Mouse (Mus musculus) right cerebral cortex, postnatal 36 days (tissue): ENCODE data around the gene Tbr1.

Experiments
- DNase-seq, 2 experiments: peaks; one replicate each; pipeline ENCODE4 v3.0.0; 2022; ENCODE audit warnings: low spot score in 2 of 2, mixed read lengths in 1 of 2

The Tbr1 gene

DNA sequence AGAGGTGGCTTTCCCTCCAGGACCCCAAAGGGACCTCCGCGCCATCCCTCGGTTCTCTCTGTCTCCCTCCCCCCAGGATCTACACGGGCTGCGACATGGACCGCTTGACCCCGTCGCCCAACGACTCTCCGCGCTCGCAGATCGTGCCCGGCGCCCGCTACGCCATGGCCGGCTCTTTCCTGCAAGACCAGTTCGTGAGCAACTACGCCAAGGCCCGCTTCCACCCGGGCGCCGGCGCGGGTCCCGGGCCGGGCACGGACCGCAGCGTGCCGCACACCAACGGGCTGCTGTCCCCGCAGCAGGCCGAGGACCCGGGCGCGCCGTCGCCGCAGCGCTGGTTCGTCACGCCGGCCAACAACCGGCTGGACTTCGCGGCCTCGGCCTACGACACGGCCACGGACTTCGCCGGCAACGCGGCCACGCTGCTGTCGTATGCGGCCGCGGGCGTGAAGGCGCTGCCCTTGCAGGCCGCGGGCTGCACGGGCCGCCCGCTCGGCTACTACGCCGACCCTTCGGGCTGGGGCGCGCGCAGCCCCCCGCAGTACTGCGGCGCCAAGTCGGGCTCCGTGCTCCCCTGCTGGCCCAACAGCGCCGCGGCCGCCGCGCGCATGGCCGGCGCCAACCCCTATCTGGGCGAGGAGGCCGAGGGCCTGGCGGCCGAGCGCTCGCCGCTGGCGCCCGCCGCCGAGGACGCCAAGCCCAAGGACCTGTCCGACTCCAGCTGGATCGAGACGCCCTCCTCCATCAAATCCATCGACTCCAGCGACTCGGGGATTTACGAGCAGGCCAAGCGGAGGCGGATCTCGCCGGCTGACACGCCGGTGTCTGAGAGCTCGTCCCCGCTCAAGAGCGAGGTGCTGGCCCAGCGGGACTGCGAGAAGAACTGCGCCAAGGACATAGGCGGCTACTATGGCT, 9.0 kb downstream of the Tbr1 start:
- no peak for DNase-seq

DNA sequence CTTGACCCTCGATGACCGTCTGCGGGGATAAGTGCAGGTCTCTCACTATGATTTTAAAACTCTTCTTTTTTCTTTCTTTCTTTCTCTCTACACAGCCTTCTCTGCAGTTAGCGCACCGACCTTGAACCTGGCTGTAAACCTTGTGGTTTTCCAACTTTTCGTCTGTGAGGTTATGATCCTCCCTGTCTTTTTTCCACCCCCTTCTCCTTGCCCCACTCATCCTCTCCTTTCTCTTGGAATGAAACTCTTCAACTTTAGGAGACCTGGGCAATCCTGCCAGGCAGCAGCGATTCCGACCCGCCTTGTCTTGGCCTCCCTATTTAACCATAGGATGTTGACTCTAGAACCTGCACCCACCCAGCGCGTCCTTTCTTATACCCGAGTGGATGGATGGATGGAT, 9.8 kb downstream of the Tbr1 start:
- DNase-seq, result no peak

DNA sequence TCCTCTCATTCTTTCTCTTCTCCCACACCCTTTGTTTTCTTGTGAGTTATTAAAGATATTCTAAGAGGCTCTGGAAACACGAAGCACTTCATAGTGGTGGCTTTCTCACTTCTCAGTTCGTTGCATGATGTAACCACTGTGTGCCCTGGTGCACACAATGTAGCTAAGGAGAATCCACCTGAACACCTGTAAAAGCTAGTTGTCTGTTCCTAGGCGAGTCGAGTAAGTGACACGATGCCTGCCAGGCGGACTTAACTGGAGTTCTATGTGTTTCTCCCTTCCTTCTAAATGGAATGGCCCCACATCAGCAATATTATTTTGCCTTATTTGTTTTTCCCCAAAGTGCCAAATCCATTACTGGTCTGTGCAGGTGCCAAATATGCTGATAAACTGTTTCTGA, 10.4 kb downstream of the Tbr1 start:
- DNase-seq, result no peak

DNA sequence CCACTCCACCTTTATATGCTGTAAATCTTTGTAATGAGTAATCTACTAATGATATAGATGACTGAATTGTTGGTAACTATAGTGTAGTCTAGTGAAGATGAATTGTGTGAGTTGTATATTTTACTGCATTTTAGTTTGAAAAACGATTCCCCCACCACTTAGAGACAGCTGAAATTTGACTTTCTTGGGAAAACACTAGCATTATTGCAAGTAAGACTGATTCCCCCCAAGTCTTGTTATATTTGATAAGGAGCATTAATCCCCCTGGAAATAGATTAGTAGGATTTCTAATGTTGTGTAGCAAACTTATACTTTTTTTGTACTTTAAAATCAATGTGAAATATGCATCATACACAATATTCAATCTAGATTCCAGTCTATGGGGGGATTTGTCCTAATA, 10.8 kb downstream of the Tbr1 start:
- DNase-seq, result no peak

DNA sequence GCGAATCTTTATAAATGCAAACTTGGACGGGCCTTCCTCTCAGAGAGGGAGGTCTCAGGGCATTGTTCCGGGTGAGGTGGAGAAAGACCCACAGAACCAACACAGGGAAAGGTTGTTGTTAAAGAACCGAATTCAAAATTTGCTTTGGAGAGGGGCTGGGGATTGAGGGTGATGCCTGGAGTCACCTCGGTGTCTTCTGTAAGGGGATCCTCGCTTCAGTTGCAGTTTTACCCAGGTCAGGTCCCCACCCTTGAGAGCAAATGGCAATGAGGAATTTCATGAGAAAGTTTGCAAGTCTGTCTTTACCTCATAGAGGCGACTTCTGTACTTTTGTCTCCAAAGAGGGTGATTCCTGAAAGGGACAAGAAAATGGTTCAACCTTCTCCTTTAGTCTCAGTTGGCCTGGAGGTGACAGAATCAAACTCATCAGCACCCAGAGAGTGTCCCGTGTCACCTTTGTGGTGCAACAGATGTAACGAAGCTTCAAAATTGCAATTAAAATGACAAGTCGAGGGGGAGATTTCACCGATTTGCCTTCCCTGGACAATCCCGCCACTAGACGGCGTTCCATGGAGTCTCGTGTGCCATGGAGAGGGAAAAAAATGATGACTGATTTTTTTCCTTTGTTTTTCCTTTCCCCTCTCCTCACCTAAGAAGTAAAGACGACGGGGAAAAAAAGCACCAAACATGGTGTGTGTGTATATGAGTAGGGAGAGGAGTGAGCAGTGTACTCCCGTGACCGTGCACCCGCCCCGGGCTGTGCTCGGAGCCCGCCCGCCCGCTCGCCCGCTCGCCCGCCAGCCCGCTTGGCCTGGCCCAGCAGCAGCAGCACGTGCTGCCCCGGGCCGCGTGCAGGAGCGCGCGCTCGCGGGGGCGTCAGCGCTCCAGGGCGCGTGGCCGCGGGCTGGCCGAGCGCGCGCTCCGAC, 12.1 kb downstream of the Tbr1 start:
- no peak for DNase-seq

DNA sequence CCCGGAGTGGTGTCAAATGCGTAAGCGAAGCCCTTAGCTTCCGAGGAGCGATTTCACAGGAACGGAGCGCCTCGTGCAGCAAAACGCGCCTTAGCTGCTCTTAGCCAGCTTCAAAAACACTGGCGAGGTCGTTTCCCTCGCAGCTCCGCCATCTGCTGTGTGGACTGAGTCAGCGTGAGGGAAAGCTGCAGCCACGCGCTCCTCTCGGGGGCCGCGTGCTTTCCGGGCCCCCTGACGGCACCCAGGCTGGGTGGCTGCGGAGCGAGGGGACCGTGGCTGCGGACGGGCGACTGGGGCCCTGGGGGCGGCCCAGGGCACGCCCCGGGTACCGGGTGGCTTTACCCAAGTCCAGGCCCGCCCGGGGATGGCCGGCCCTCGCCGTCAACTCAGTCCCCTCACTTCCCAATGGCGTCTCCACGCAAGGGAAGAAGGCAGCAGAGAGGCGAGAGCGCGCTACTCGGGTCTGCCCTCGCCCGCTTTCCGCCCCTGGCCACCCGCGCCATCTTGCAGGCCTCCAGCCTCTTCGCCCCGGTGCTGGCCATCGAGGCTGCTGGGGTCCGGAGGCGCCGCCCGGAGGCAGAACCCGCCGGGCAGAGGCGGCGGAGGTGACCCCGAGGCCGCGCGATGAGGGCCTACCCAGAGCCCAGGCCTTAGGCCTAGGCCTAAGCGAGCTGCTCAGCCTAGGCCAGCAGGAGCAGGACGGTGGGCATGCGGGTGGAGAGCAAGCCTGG, 13.0 kb downstream of the Tbr1 start:
- DNase-seq, result no peak

DNA sequence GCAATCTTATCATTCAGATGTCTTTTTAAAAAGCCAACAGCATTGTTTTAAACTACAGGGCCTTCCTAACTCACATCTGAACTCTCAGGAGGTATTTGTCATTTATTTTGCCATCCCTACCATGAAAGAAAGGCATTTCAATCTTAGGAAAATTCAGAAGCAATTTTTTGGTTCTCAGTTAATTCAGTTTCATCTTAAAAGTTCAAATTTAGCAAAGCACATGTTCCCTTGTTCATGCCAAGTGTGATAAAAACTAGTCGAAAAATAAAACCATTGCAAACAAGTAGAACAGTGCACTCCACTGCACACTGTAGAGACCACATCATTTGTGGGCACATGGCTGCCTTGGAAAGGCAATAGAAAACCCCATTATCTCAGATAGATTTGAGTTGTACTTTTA, 15.5 kb downstream of the Tbr1 start:
- no peak for DNase-seq

DNA sequence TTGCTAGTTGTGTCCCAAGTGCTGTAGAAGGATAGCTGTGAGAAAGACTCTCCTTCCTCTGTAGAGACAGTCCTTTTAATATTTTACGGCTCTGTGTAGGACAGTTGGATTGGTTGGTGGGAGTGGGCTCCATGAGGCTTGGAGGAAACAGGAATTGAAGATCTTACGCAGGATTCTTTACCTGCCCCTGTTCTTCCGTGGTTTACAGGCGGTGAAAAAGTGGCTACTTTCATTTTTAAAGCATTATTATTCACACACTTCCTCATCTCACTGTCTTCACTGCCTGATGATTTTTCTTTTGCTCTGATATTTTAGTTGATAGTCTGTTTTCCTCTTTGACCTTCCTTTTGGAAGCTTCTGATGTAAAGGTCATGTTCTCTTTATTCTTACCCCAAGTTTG, 17.5 kb downstream of the Tbr1 start:
- DNase-seq, result no peak

DNA sequence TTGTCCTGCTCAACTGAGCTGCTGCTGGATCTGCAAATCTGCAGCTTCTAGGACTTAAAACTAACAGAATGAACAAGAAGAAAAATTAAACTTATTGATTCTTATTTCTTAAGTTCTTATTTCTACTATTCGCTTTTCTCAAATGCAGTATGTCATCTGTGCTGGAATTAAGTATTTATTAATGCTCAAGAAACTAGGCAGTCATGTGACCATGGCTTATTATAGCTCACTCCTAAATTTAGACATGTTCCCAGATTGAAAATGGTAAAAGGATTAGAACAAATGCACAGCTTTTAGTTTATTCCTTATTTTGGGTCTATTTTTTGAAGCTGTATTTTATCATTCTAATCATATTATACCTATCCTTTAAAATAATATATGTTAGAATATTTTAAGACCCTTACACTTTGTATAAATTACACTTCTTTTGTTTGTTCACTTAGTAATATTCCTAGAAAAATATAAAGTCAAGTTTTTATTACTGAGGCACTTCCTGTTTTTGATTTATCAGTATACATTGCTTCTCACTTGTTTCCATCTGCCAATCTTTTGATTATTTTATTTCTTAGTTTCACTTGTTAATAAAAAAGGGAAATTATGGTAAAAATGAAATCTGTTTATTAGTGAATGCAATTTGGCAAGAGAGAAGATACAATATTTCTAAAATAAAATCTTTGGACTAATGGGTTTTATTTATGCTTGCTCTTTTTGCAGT, 20.9 kb downstream of the Tbr1 start:
- DNase-seq, result no peak

DNA sequence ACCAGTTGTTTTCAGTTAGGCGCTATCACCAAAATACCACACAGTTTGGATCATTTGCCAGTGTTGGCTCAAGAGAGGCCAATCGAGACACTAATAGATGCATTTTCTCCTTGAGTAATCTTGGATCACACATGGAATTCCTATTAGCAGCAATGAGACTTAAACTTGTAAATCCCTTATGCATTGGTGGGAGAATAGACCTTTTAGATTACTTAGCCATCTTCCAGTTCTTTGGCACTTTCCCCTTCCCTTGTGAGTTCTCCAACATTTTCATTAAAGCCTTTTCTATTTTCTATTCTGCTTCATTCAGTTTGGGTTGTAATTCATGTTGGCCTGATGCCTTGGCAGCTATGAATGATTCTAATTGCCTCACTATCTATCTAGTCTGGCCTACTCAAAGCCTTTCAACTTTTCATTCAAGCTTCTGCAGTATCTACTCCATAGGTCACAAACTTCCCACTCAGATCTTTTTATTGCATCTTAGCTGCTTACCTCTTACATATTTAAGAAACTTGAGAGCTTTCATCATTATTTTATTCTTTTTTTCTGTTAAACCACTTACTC, 34.6 kb downstream of the Tbr1 start:
- DNase-seq, result no peak
